Mouse (Mus musculus) granulocyte monocyte progenitor cell, adult 5-6 weeks (primary cell): ENCODE measurements around the gene Tulp2. TPM values are rescaled to one million over a fixed set of nuclear protein-coding genes. Genes with fewer than 3 reads are reported as not detected.

Experiments used
- ATAC-seq: replicated peaks from 2 replicates; pipeline ENCODE4 v1.8.0; 2016; ENCODE audit warnings: mild to moderate bottlenecking, moderate TSS enrichment, inconsistent platforms; ENCODE audit not compliant: poor library complexity, severe bottlenecking
- total RNA-seq, 2 experiments: library from RNA; stranded (forward) in 1 of 2; stranded (reverse) in 1 of 2; fragments of 200-712, 200-1000 nt in 1 of 2; fragments of >200 nt in 1 of 2; fragmentation: Nextera tagmentation in 1 of 2; gene quantifications; 2 replicates each; pipeline ENCODE4 v1.2.3; 2014 to 2017

Gene Tulp2
- total RNA-seq, 2 experiments from 2014 or later, result not detected

DNA sequence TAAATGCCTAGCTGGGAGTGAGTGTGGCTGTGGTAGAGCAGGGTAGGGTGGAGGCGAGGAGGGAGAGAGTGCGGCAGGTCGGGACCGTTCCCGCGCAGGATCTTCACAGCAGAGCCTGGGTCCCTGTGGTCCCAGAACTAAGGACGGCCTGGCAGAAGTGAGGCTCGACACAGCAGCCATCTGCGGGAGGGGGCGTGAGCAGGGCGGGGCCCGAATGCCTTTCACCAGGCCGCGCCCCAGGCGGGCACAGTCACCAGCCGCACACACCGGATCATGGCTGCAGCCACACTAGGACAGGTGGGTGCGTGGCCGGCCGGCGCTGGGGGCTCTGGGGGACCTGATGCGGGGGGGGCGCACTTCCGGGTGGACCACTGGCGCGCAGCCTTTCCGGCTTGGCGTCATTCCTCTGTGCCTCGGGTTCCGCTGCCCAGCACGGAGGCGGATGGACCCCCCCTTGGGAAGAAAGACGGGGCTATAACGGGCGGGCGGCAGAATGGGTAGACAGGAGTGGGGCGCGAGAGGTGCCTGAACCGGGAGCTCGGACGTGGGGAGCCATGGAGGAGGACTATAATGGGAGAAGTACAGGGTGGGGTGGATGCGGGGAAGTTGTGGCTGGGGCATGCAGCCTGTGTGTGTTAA lies 88.5 kb downstream of the Tulp2 start, which contains the start of gene Bcat2:
TSS of gene Bcat2 (plus strand) at position 51 of the 639 bp plus-strand sequence.
- peak; percentile 73 for ATAC-seq

DNA sequence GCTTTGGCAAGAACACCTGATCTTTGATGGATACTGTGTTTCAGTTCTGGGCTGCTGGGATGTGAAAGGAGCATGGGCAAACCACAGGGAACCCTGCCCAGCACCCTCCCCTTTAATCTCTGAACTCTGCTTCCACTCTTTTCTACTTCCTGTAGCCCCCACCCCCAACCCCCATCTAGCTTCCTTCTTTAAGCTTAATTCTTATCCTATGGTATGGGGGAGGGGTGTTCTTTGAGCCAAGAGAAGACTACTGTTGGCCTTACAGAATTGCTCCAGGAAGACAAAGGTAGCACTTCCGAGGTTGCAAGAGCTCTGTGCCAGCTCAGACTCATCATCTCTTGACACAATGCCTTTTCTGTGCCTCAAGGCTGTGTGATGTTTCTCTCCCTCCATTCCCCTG lies 90.3 kb downstream of the Tulp2 start:
- ATAC-seq, result no peak

Other genes with a start within 250 kb of the Tulp2 start
Only the 30 nearest of the 36 such genes appear.
- not detected in 2 replicates for gene Slc6a21, start 204.4 kb upstream of the Tulp2 start, total RNA-seq (2014; fragmentation: Nextera tagmentation)
- gene Slc6a21, start 204.4 kb upstream of the Tulp2 start, total RNA-seq (2017), result not detected in 2 replicates
- 5.4 and 6.3 TPM in 2 replicates for gene Trpm4, start 148.1 kb upstream of the Tulp2 start, total RNA-seq (2014; fragmentation: Nextera tagmentation)
- 2.4 and 3.9 TPM in 2 replicates for gene Trpm4, start 148.1 kb upstream of the Tulp2 start, total RNA-seq (2017)
- gene Hrc, start 146.6 kb upstream of the Tulp2 start, total RNA-seq (2014; fragmentation: Nextera tagmentation), result not detected in 2 replicates
- gene Hrc, start 146.6 kb upstream of the Tulp2 start, total RNA-seq (2017), result not detected in 2 replicates
- gene Ppfia3, start 114.9 kb upstream of the Tulp2 start, total RNA-seq (2014; fragmentation: Nextera tagmentation), result 1.2 TPM in 1 of 2 replicates, not detected in the other
- not detected in 2 replicates for gene Ppfia3, start 114.9 kb upstream of the Tulp2 start, total RNA-seq (2017)
- gene Lin7b, start 111.3 kb upstream of the Tulp2 start, total RNA-seq (2014; fragmentation: Nextera tagmentation), result not detected in 2 replicates
- gene Lin7b, start 111.3 kb upstream of the Tulp2 start, total RNA-seq (2017), result 1.9 TPM in 1 of 2 replicates, not detected in the other
- 259 and 270 TPM in 2 replicates for gene Snrnp70, start 86.1 kb upstream of the Tulp2 start, total RNA-seq (2014; fragmentation: Nextera tagmentation)
- gene Snrnp70, start 86.1 kb upstream of the Tulp2 start, total RNA-seq (2017), result 374 and 382 TPM in 2 replicates
- not detected in 2 replicates for gene Kcna7, start 76.2 kb upstream of the Tulp2 start, total RNA-seq (2014; fragmentation: Nextera tagmentation)
- gene Kcna7, start 76.2 kb upstream of the Tulp2 start, total RNA-seq (2017), result not detected in 2 replicates
- not detected in 2 replicates for gene Ntf5, start 68.2 kb upstream of the Tulp2 start, total RNA-seq (2014; fragmentation: Nextera tagmentation)
- gene Ntf5, start 68.2 kb upstream of the Tulp2 start, total RNA-seq (2017), result not detected in 2 replicates
- not detected in 2 replicates for gene Lhb, start 61.1 kb upstream of the Tulp2 start, total RNA-seq (2014; fragmentation: Nextera tagmentation)
- gene Lhb, start 61.1 kb upstream of the Tulp2 start, total RNA-seq (2017), result not detected in 2 replicates
- 27.1 and 32.4 TPM in 2 replicates for gene Gys1, start 47.0 kb upstream of the Tulp2 start, total RNA-seq (2014; fragmentation: Nextera tagmentation)
- 20.3 and 21.3 TPM in 2 replicates for gene Gys1, start 47.0 kb upstream of the Tulp2 start, total RNA-seq (2017)
- 90.0 and 147 TPM in 2 replicates for gene Ruvbl2, start 43.8 kb upstream of the Tulp2 start, total RNA-seq (2014; fragmentation: Nextera tagmentation)
- 191 and 250 TPM in 2 replicates for gene Ruvbl2, start 43.8 kb upstream of the Tulp2 start, total RNA-seq (2017)
- 1,113 and 1,886 TPM in 2 replicates for gene Ftl1, start 22.0 kb upstream of the Tulp2 start, total RNA-seq (2014; fragmentation: Nextera tagmentation)
- 1,040 and 1,064 TPM in 2 replicates for gene Ftl1, start 22.0 kb upstream of the Tulp2 start, total RNA-seq (2017)
- 39.3 and 51.9 TPM in 2 replicates for gene Bax, start 15.0 kb upstream of the Tulp2 start, total RNA-seq (2014; fragmentation: Nextera tagmentation)
- gene Bax, start 15.0 kb upstream of the Tulp2 start, total RNA-seq (2017), result 28.7 and 34.2 TPM in 2 replicates
- gene Gm45808, start 4.9 kb downstream of the Tulp2 start, total RNA-seq (2014; fragmentation: Nextera tagmentation), result not detected in 2 replicates
- gene Gm45808, start 4.9 kb downstream of the Tulp2 start, total RNA-seq (2017), result not detected in 2 replicates
- 29.3 and 31.1 TPM in 2 replicates for gene Dhdh, start 6.9 kb downstream of the Tulp2 start, total RNA-seq (2014; fragmentation: Nextera tagmentation)
- gene Dhdh, start 6.9 kb downstream of the Tulp2 start, total RNA-seq (2017), result 18.4 and 20.2 TPM in 2 replicates
- gene Nucb1, start 28.5 kb downstream of the Tulp2 start, total RNA-seq (2014; fragmentation: Nextera tagmentation), result 184 and 207 TPM in 2 replicates
- 316 and 398 TPM in 2 replicates for gene Nucb1, start 28.5 kb downstream of the Tulp2 start, total RNA-seq (2017)
- gene Ppp1r15a, start 44.4 kb downstream of the Tulp2 start, total RNA-seq (2014; fragmentation: Nextera tagmentation), result 8.3 and 22.1 TPM in 2 replicates
- gene Ppp1r15a, start 44.4 kb downstream of the Tulp2 start, total RNA-seq (2017), result 51.1 and 54.9 TPM in 2 replicates
- not detected in 2 replicates for gene Plekha4, start 44.5 kb downstream of the Tulp2 start, total RNA-seq (2014; fragmentation: Nextera tagmentation)
- 0.26 TPM in 1 of 2 replicates, not detected in the other for gene Plekha4, start 44.5 kb downstream of the Tulp2 start, total RNA-seq (2017)
- 4.4 TPM in 1 of 2 replicates, not detected in the other for gene Hsd17b14, start 73.0 kb downstream of the Tulp2 start, total RNA-seq (2014; fragmentation: Nextera tagmentation)
- gene Hsd17b14, start 73.0 kb downstream of the Tulp2 start, total RNA-seq (2017), result 0.26 and 0.41 TPM in 2 replicates
- 69.1 and 81.6 TPM in 2 replicates for gene Bcat2, start 88.3 kb downstream of the Tulp2 start, total RNA-seq (2014; fragmentation: Nextera tagmentation)
- gene Bcat2, start 88.3 kb downstream of the Tulp2 start, total RNA-seq (2017), result 38.9 and 42.7 TPM in 2 replicates
- not detected in 2 replicates for gene Fgf21, start 133.6 kb downstream of the Tulp2 start, total RNA-seq (2014; fragmentation: Nextera tagmentation)
- not detected in 2 replicates for gene Fgf21, start 133.6 kb downstream of the Tulp2 start, total RNA-seq (2017)
- not detected in 2 replicates for gene Fut1, start 135.4 kb downstream of the Tulp2 start, total RNA-seq (2014; fragmentation: Nextera tagmentation)
- gene Fut1, start 135.4 kb downstream of the Tulp2 start, total RNA-seq (2017), result not detected in 2 replicates
- not detected in 2 replicates for gene Izumo1, start 139.9 kb downstream of the Tulp2 start, total RNA-seq (2014; fragmentation: Nextera tagmentation)
- 0.34 TPM in 1 of 2 replicates, not detected in the other for gene Izumo1, start 139.9 kb downstream of the Tulp2 start, total RNA-seq (2017)
- 0.15 TPM in 1 of 2 replicates, not detected in the other for gene Rasip1, start 145.6 kb downstream of the Tulp2 start, total RNA-seq (2014; fragmentation: Nextera tagmentation)
- gene Rasip1, start 145.6 kb downstream of the Tulp2 start, total RNA-seq (2017), result 0.93 TPM in 1 of 2 replicates, not detected in the other
- gene Mamstr, start 158.1 kb downstream of the Tulp2 start, total RNA-seq (2014; fragmentation: Nextera tagmentation), result not detected in 2 replicates
- 0.36 TPM in 1 of 2 replicates, not detected in the other for gene Mamstr, start 158.1 kb downstream of the Tulp2 start, total RNA-seq (2017)
- gene Fut2, start 184.5 kb downstream of the Tulp2 start, total RNA-seq (2014; fragmentation: Nextera tagmentation), result 0.24 TPM in 1 of 2 replicates, not detected in the other
- gene Fut2, start 184.5 kb downstream of the Tulp2 start, total RNA-seq (2017), result not detected in 2 replicates
- gene Ntn5, start 202.1 kb downstream of the Tulp2 start, total RNA-seq (2014; fragmentation: Nextera tagmentation), result not detected in 2 replicates
- not detected in 2 replicates for gene Ntn5, start 202.1 kb downstream of the Tulp2 start, total RNA-seq (2017)
- not detected in 2 replicates for gene Sec1, start 212.5 kb downstream of the Tulp2 start, total RNA-seq (2014; fragmentation: Nextera tagmentation)
- not detected in 2 replicates for gene Sec1, start 212.5 kb downstream of the Tulp2 start, total RNA-seq (2017)
- not detected in 2 replicates for gene Car11, start 218.0 kb downstream of the Tulp2 start, total RNA-seq (2014; fragmentation: Nextera tagmentation)
- gene Car11, start 218.0 kb downstream of the Tulp2 start, total RNA-seq (2017), result 0.09 TPM in 1 of 2 replicates, not detected in the other
- gene Dbp, start 223.2 kb downstream of the Tulp2 start, total RNA-seq (2014; fragmentation: Nextera tagmentation), result 1.7 and 3.1 TPM in 2 replicates
- 4.0 and 6.3 TPM in 2 replicates for gene Dbp, start 223.2 kb downstream of the Tulp2 start, total RNA-seq (2017)